Mouse (Mus musculus) olfactory bulb, adult 2 months (tissue): Measurements from ENCODE around the gene Pdlim5.

Experiments
- CTCF ChIP-seq: fragments of 200-500 bp; IDR thresholded peaks from 2 replicates; pipeline ENCODE4 v1.5.1; 2012; ENCODE audit warnings: low read depth, mild to moderate bottlenecking, low read length, moderate library complexity; ENCODE audit not compliant: insufficient read depth
- POLR2A ChIP-seq: fragments of 200-500 bp; IDR thresholded peaks from 2 replicates; pipeline ENCODE4 v1.6.1; 2012; ENCODE audit warnings: mild to moderate bottlenecking, low read depth, low read length, moderate library complexity; ENCODE audit not compliant: insufficient read depth

DNA sequence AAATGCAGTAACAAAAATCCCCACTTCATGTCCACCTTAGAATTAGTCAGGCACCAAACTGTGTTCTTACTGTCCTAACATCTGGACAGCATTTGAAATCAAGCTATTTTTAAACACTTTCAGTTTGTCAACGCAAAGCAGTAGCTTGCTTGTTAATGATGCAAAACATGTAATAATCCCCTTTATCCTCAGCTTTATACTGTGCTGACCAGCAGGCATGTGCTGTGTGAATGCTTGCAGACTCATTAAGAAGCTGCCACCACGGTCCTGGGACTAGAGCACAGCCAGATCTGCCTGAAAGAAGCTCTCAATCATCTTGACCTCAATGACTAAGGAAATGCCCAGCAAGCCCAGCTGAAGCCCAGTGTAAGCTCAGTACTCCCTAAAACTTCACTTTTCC is 85.0 kb downstream of the Pdlim5 start:
- TF ChIP-seq CTCF (no peak), POLR2A (no peak)
